Mouse (Mus musculus): ENCODE measurements around the gene Gm10762. TPM values are rescaled to one million over a fixed set of nuclear protein-coding genes. Genes with fewer than 3 reads are reported as not detected.

Gm10762 gene
- polyA plus RNA-seq, 1 experiment from 2014 or later, result 14.9 TPM

- DNase-seq (ENCODE audit: low spot score) (no peak), ATAC-seq (replicated peaks; ENCODE audit: low FRiP score, low TSS enrichment, low read depth) (no peak)
- Histone ChIP-seq H3K4me2 (ENCODE audit: low read length) (no peak overlapping the region), H3K9me3 (ENCODE audit: control insufficient read depth, low read length) (no peaks in the 10 kb centered on the region), H3K9ac (ENCODE audit: low read length) (no peak overlapping the region), H3K27me3 (replicated peaks; ENCODE audit: control insufficient read depth, insufficient read depth, low read length) (no peaks in the 10 kb centered on the region), H3K4me3 (ENCODE audit: low read depth, low read length) (no peak overlapping the region), H3K27ac (ENCODE audit: low read depth) (no peak overlapping the region), H3K4me1 (replicated peaks; ENCODE audit: control insufficient read depth, insufficient read depth, low read length) (no peaks in the 10 kb centered on the region), H3K36me3 (ENCODE audit: control insufficient read depth, insufficient read depth, low read length) (peaks cover 51% of the 10 kb centered on the region)
Observed at GRCm38 (mm10) chr2:128930704-128931103, 36.8 kb downstream of the Gm10762 start.

- ATAC-seq (replicated peaks; ENCODE audit: low FRiP score, low TSS enrichment, low read depth) (no peak), DNase-seq (ENCODE audit: low spot score) (no peak)
- H3K27me3 ChIP-seq (replicated peaks; ENCODE audit: control insufficient read depth, insufficient read depth, low read length), result no peaks in the 10 kb centered on the region
- no peak overlapping the region for H3K4me2 ChIP-seq (ENCODE audit: low read length)
- H3K4me1 ChIP-seq (replicated peaks; ENCODE audit: control insufficient read depth, insufficient read depth, low read length), result no peaks in the 10 kb centered on the region
- 77% methylated on average over 3 of the region's 3 CpGs for WGBS
- no peaks in the 10 kb centered on the region for H3K9me3 ChIP-seq (ENCODE audit: control insufficient read depth, low read length)
- H3K9ac ChIP-seq (ENCODE audit: low read length), result no peak overlapping the region
- H3K36me3 ChIP-seq (ENCODE audit: control insufficient read depth, insufficient read depth, low read length), result peaks cover 49% of the 10 kb centered on the region
- H3K27ac ChIP-seq (ENCODE audit: low read depth), result no peak overlapping the region
- H3K4me3 ChIP-seq (ENCODE audit: low read depth, low read length), result no peak overlapping the region
Observed at GRCm38 (mm10) chr2:128928446-128928845, 39.1 kb downstream of the Gm10762 start.

- DNase-seq (ENCODE audit: low spot score) (no peak), ATAC-seq (replicated peaks; ENCODE audit: low FRiP score, low TSS enrichment, low read depth) (no peak)
- Histone ChIP-seq H3K9ac (ENCODE audit: low read length) (no peak overlapping the region), H3K27me3 (replicated peaks; ENCODE audit: control insufficient read depth, insufficient read depth, low read length) (no peaks in the 10 kb centered on the region), H3K9me3 (ENCODE audit: control insufficient read depth, low read length) (no peaks in the 10 kb centered on the region), H3K4me2 (ENCODE audit: low read length) (no peak overlapping the region), H3K27ac (ENCODE audit: low read depth) (no peak overlapping the region), H3K36me3 (ENCODE audit: control insufficient read depth, insufficient read depth, low read length) (peaks cover 27% of the 10 kb centered on the region; the same call in 1 of the 2 replicates), H3K4me3 (ENCODE audit: low read depth, low read length) (no peak overlapping the region), H3K4me1 (replicated peaks; ENCODE audit: control insufficient read depth, insufficient read depth, low read length) (no peaks in the 10 kb centered on the region)
- 89% methylated on average over 4 of the region's 4 CpGs for WGBS
Observed at GRCm38 (mm10) chr2:128924799-128925198, 42.7 kb downstream of the Gm10762 start.

Small RNA genes within 50 kb of the gene (microRNA-seq; reads per million reads assigned to microRNA genes)
- gene Gm22859, result not detected

Other genes with a start within 250 kb of the Gm10762 start
- gene Tmem87b, start 149.6 kb downstream of the Gm10762 start, polyA plus RNA-seq (2014; fragmentation: Nextera tagmentation; extraction: Ambion mirVana), result 34.2 and 36.8 TPM in 2 replicates
- 6.4 and 7.0 TPM in 2 replicates for gene Fbln7, start 104.7 kb downstream of the Gm10762 start, polyA plus RNA-seq (2014; fragmentation: Nextera tagmentation; extraction: Ambion mirVana)
- gene Zc3h8, start 23.6 kb downstream of the Gm10762 start, polyA plus RNA-seq (2014; fragmentation: Nextera tagmentation; extraction: Ambion mirVana), result 10.2 and 11.5 TPM in 2 replicates
- 1.7 and 1.9 TPM in 2 replicates for gene Zc3h6, start 323 bp downstream of the Gm10762 start, polyA plus RNA-seq (2014; fragmentation: Nextera tagmentation; extraction: Ambion mirVana)
- 0.09 and 0.35 TPM in 2 replicates for gene Vinac1, start 80.4 kb upstream of the Gm10762 start, polyA plus RNA-seq (2014; fragmentation: Nextera tagmentation; extraction: Ambion mirVana)
- gene Ttl, start 98.2 kb upstream of the Gm10762 start, polyA plus RNA-seq (2014; fragmentation: Nextera tagmentation; extraction: Ambion mirVana), result 16.2 and 17.5 TPM in 2 replicates
- gene Polr1b, start 133.3 kb upstream of the Gm10762 start, polyA plus RNA-seq (2014; fragmentation: Nextera tagmentation; extraction: Ambion mirVana), result 23.2 and 31.7 TPM in 2 replicates
- gene Chchd5, start 162.0 kb upstream of the Gm10762 start, polyA plus RNA-seq (2014; fragmentation: Nextera tagmentation; extraction: Ambion mirVana), result 28.7 and 31.3 TPM in 2 replicates
- gene Slc20a1, start 231.0 kb upstream of the Gm10762 start, polyA plus RNA-seq (2014; fragmentation: Nextera tagmentation; extraction: Ambion mirVana), result 61.1 and 67.8 TPM in 2 replicates